9 mouse cellular contexts compared by ENCODE assay signal in genomic region chr13:37946734-37947133, GRCm38 (mm10). TPM values are rescaled to one million over a fixed set of nuclear protein-coding genes. Genes with fewer than 3 reads are reported as not detected.
A peak's percentile ranks its signal among the peaks of the same experiment; 100 is the strongest.
DNase-seq lines count a peak whose midpoint lies in the region; ATAC-seq and TF ChIP-seq lines count a peak whose summit lies in the region.
"Had no signal": no experiment of that assay in that cellular context is flagged by ENCODE, and none has a peak within 500 bp of the region (broad histone marks: within the 10 kb centered on the region; RNA-seq: fewer than 3 reads in every experiment).

No protein-coding gene starts in this region.

- H3K9me3 ChIP-seq in CH12.LX (replicated peaks; ENCODE audit: low read length), result no peaks in the 10 kb centered on the region
- no peaks in the 10 kb centered on the region for H3K9me3 ChIP-seq in forebrain, embryonic 15.5 days
- H3K9me3 ChIP-seq in lung, embryonic 14.5 days (ENCODE audit: low read depth, low read length), result no peaks in the 10 kb centered on the region
- H3K9me3 ChIP-seq: embryonic facial prominence, embryonic 12.5 days had no signal

- intact Hi-C loops in heart, postnatal 36 days (cut with DNase I), result no loop called here

- no peak overlapping the region for H3K9ac ChIP-seq in CH12.LX (ENCODE audit: insufficient read depth, low read depth)
- H3K9ac ChIP-seq in forebrain, embryonic 15.5 days (replicated peaks), result no peak overlapping the region
- no peak overlapping the region for H3K9ac ChIP-seq in lung, embryonic 14.5 days
- H3K9ac ChIP-seq: embryonic facial prominence, embryonic 12.5 days had no signal

- in situ Hi-C loops in CH12.LX (cut with MboI; ENCODE audit: low pct_ligation_motif_present, low pct_unique_long_range_greater_than_20kb, low sequenced_read_pairs), result no loop called here

- no peak overlapping the region for H3K4me2 ChIP-seq in CH12.LX (ENCODE audit: insufficient read depth, low read depth, poor library complexity, severe bottlenecking)
- no peak overlapping the region for H3K4me2 ChIP-seq in forebrain, embryonic 15.5 days (replicated peaks)
- H3K4me2 ChIP-seq in lung, embryonic 14.5 days, result no peak overlapping the region
- H3K4me2 ChIP-seq: embryonic facial prominence, embryonic 12.5 days had no signal

- H3K27me3 ChIP-seq in CH12.LX (replicated peaks), result no peaks in the 10 kb centered on the region
- no peaks in the 10 kb centered on the region for H3K27me3 ChIP-seq in forebrain, embryonic 15.5 days
- H3K27me3 ChIP-seq in lung, embryonic 14.5 days (ENCODE audit: insufficient read depth, low read length), result no peaks in the 10 kb centered on the region
- H3K27me3 ChIP-seq: embryonic facial prominence, embryonic 12.5 days had no signal

- DNase-seq in CH12.LX (ENCODE audit: extremely low read depth), result peak; percentile 82
- DNase-seq in heart, postnatal 36 days, result peak; percentile 83 to 86
- DNase-seq in layer of hippocampus, adult 2 months (ENCODE audit: low spot score in 2 of 2), result peak; percentile 63 to 81
- peak; percentile 89 for DNase-seq in lung, embryonic 14.5 days
- DNase-seq in ovary, adult 18-20 months (ENCODE audit: low spot score), result peak; percentile 47
- DNase-seq in thymus, postnatal 0 days (ENCODE audit: low spot score), result peak; percentile 54

- dilution Hi-C loops in CH12.LX (cut with MboI; ENCODE audit: extremely low pct_ligation_motif_present, extremely low pct_unique_long_range_greater_than_20kb, low sequenced_read_pairs), result no loop called here

- peaks cover 4 to 17% of the 10 kb centered on the region in 2 experiments; a peak in 3 of 4 replicates for H3K4me1 ChIP-seq in CH12.LX (ENCODE audit: control insufficient read depth in 1 of 2, insufficient read depth in 2 of 2)
- no peaks in the 10 kb centered on the region for H3K4me1 ChIP-seq in forebrain, embryonic 15.5 days
- H3K4me1 ChIP-seq in lung, embryonic 14.5 days (ENCODE audit: insufficient read depth), result peaks cover 4% of the 10 kb centered on the region; the same call in 1 of the 2 replicates

- TF ChIP-seq POLR2A in CH12.LX (IDR thresholded peaks at IDR 0.05; ENCODE audit: low read depth, low read length), result no peak

- H3K79me2 ChIP-seq in CH12.LX (replicated peaks; ENCODE audit: control insufficient read depth, extremely low read depth, insufficient read depth, poor library complexity, severe bottlenecking), result no peaks in the 10 kb centered on the region

- peak; percentile 69 for ATAC-seq in cerebellum, adult (ENCODE audit: insufficient number of reproducible peaks, low FRiP score, low TSS enrichment)
- 0 out of 2 replicates have a peak, but pooled peaks have one; percentile 53 for ATAC-seq in forebrain, embryonic 15.5 days (replicated peaks)
- ATAC-seq in lung, embryonic 14.5 days (ENCODE audit: insufficient read depth), result peak; percentile 56; the same call in 1 of the 2 replicates

- peaks cover 40 to 79% of the 10 kb centered on the region in 2 experiments for H3K36me3 ChIP-seq in CH12.LX (replicated peaks in 1 of 2; ENCODE audit: control insufficient read depth in 1 of 2, insufficient read depth in 1 of 2, low read length in 1 of 2)
- H3K36me3 ChIP-seq in forebrain, embryonic 15.5 days, result no peaks in the 10 kb centered on the region
- peaks cover 52% of the 10 kb centered on the region for H3K36me3 ChIP-seq in lung, embryonic 14.5 days (ENCODE audit: insufficient read depth)

- WGBS in forebrain, embryonic 15.5 days, result 17% methylated on average over 6 of the region's 6 CpGs
- 21% methylated on average over 6 of the region's 6 CpGs for WGBS in lung, embryonic 14.5 days

- H3K27ac ChIP-seq in CH12.LX (ENCODE audit: insufficient read depth, low read depth), result no peak overlapping the region
- H3K27ac ChIP-seq in forebrain, embryonic 15.5 days (replicated peaks), result no peak overlapping the region
- no peak overlapping the region for H3K27ac ChIP-seq in layer of hippocampus, adult 2 months
- no peak overlapping the region for H3K27ac ChIP-seq in lung, embryonic 14.5 days (ENCODE audit: low read depth)
- H3K27ac ChIP-seq: embryonic facial prominence, embryonic 12.5 days had no signal

- no peak overlapping the region for H3K4me3 ChIP-seq in CH12.LX (replicated peaks in 1 of 3; ENCODE audit: low read depth in 2 of 3, low read length in 2 of 3, poor library complexity in 1 of 3)
- no peak overlapping the region for H3K4me3 ChIP-seq in forebrain, embryonic 15.5 days
- no peak overlapping the region for H3K4me3 ChIP-seq in layer of hippocampus, adult 2 months
- no peak overlapping the region for H3K4me3 ChIP-seq in lung, embryonic 14.5 days (ENCODE audit: low read depth, low read length)
- H3K4me3 ChIP-seq: embryonic facial prominence, embryonic 12.5 days had no signal

- TF ChIP-seq CTCF in CH12.LX (conservative IDR thresholded peaks at IDR 0.05 in 1 of 2, IDR thresholded peaks at IDR 0.05 in 1 of 2; ENCODE audit: low read depth in 2 of 2, low read length in 2 of 2), result peak; percentile 58 to 77
- TF ChIP-seq CTCF in layer of hippocampus, adult 2 months (conservative IDR thresholded peaks at IDR 0.05), result peak; percentile 96
- TF ChIP-seq CTCF in lung, embryonic 14.5 days (IDR thresholded peaks at IDR 0.05; ENCODE audit: low read depth), result peak; percentile 86

- TF ChIP-seq RAD21 in CH12.LX (IDR thresholded peaks at IDR 0.05; ENCODE audit: low read depth, low read length), result peak; percentile 48

- TF ChIP-seq EP300 in CH12.LX (IDR thresholded peaks at IDR 0.05; ENCODE audit: low read length), result no peak

TF ChIP-seq in CH12.LX, 34 proteins besides CTCF, POLR2A, EP300 and RAD21:
- TF ChIP-seq MAX (IDR thresholded peaks at IDR 0.05; ENCODE audit: low read length) (no peak), POLR2AphosphoS2 (IDR thresholded peaks at IDR 0.05; ENCODE audit: low read depth, low read length) (no peak), ELF1 (IDR thresholded peaks at IDR 0.05; ENCODE audit: low read depth, low read length) (no peak), GABPA (IDR thresholded peaks at IDR 0.05; ENCODE audit: insufficient replicate concordance, low read depth, low read length) (no peak), SMC3 (IDR thresholded peaks at IDR 0.05; ENCODE audit: low read depth, low read length) (peak; percentile 76), ZC3H11A (IDR thresholded peaks at IDR 0.05; ENCODE audit: low read depth, low read length) (no peak), IRF4 (IDR thresholded peaks at IDR 0.05; ENCODE audit: low read depth, low read length) (no peak), JUN (IDR thresholded peaks at IDR 0.05; ENCODE audit: insufficient read depth, low read depth, low read length) (no peak), USF1 (IDR thresholded peaks at IDR 0.05; ENCODE audit: low read depth, low read length) (no peak)
TF ChIP-seq in CH12.LX: peak in this region for 1.

RNA-seq across cellular contexts. Expression of gene Ssr1, which starts 47.3 kb away (rescaled TPM):
- total RNA-seq in CH12.LX (2012; rRNA removed), result 67.1 and 85.9 TPM in 2 replicates
- total RNA-seq in CH12.LX (2014; rRNA removed), result 145 and 150 TPM in 2 replicates
- 163 and 167 TPM in 2 replicates for polyA plus RNA-seq in CH12.LX (2012; ENCODE audit: insufficient read length, low read depth)
- polyA plus RNA-seq in forebrain, embryonic 15.5 days (2015; fragmentation: Nextera tagmentation; extraction: Ambion mirVana), result 62.9 and 72.0 TPM in 2 replicates
- total RNA-seq in heart, postnatal 36 days (2021), result 10 to 100 TPM; 40.1 to 46.0 TPM
- total RNA-seq in layer of hippocampus, adult 2 months (2021), result 10 to 100 TPM; 86.8 to 92.0 TPM
- polyA plus RNA-seq in lung, embryonic 14.5 days (2014; fragmentation: Nextera tagmentation; extraction: Ambion mirVana), result 158 and 182 TPM in 2 replicates
- polyA plus RNA-seq in thymus, postnatal 0 days (2015; fragmentation: Nextera tagmentation; extraction: Ambion mirVana), result 79.5 and 87.2 TPM in 2 replicates
